Mouse (Mus musculus) inflammation-experienced regulatory T-cells, adult 6 months (primary cell): Measurements from ENCODE around the gene Gadl1. TPM values are rescaled to one million over a fixed set of nuclear protein-coding genes. Genes with fewer than 3 reads are reported as not detected.

ENCODE experiments used
- ATAC-seq: one replicate; pipeline ENCODE4 v1.8.0; 2017
- polyA plus RNA-seq, 3 experiments: library from polyadenylated mRNA; unstranded; fragments of 100-300 nt; shearing (Covaris generic); gene quantifications; one replicate each; pipeline ENCODE4 v1.2.1; 2017

Gene Gadl1
- polyA plus RNA-seq, 3 experiments from 2014 or later, result not detected

DNA sequence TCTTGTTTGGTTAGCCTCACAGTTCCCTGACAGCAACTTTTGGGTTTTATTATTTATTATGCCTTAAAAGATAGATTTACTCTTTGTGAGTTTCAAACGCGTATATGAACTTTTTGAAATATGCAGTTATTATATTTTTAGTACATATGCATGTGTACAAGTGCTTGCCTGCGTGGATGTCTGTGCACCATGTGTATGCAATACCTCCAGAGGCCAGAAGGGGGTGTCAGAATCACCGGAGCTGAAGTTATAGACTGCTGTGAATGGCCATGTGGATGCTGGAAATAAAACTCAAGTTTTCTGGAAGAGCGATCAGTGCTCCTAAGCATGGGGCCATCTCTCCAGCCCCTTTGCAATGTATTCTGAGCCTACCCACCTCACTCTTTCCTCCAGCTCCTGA, 28.7 kb downstream of the Gadl1 start:
- ATAC-seq, result no peak

DNA sequence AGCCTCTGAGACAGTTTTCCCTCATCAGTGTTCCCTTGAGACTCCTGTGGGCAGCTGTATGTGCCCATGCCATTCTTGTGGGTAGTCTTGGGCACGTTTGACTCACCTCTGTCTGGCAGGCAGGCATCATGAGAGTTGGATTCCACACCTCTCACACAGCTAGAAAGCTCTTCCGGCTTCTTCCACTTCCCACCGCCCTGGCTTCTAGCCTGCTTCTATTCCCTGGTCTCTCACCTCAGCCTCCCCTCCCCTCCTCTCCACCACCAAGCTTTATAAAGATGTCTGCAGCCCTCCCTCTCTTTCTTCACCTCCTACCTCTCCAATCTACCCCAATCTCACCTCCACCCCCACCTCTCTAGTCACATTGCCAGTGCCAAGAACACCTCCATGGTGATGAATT, 30.2 kb downstream of the Gadl1 start:
- no peak for ATAC-seq

DNA sequence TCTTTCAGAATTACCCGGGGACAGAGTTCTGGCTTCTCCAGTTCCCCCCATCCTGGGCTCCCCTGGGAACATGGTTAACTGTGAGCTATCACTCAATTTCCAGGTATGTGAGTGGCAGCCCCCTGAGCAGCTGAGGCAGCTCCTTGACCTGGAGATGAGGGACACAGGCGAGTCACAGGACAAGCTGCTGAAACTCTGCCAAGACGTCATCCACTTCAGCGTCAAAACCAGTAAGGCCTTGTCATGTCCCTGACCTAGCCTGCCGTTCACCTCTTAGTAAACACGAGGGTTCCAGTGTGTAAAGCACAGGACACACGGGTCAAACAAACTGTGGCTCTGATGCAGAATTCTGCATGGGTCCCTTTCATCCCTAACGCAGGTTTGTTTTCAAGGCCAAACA, 31.9 kb downstream of the Gadl1 start:
- ATAC-seq, result no peak

DNA sequence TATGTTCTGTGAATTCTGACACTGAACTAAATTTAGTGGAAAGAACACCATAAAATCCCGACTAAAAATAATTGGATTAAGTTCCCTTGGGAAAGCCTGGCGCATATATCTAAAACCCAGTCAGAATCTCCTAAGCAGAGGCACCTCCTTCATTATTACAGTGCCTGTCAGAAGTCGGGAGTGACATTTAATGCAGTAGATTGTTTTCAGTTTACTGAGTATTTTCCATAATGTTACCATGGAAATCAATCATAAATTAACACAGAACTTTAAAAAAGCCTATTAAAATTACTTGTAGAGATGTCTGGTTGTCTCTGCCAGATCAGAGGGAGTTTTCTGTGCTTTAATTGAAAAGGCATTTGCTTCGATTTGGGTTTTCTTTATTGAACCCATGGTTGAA, 33.2 kb downstream of the Gadl1 start:
- ATAC-seq, result no peak

DNA sequence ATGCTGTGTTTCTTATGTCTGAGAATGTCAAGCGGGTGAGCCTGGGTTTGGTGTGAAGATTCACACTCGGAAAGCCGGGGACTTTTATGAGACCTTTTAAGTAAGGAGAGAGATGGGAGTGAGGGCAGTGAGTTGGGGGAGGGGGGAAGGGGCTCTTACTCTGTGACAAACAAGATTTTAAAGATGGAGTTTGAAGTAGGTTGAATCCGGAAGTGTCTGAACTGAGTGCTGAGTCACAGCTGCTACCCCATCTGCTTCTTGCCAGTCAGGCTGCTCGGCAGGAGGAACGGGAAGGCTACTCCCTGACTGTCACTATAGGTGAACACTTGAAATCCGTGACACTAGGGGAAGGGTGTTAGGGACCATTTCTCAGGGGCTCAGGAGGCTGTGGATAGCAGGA, 33.7 kb downstream of the Gadl1 start:
- ATAC-seq, result no peak

DNA sequence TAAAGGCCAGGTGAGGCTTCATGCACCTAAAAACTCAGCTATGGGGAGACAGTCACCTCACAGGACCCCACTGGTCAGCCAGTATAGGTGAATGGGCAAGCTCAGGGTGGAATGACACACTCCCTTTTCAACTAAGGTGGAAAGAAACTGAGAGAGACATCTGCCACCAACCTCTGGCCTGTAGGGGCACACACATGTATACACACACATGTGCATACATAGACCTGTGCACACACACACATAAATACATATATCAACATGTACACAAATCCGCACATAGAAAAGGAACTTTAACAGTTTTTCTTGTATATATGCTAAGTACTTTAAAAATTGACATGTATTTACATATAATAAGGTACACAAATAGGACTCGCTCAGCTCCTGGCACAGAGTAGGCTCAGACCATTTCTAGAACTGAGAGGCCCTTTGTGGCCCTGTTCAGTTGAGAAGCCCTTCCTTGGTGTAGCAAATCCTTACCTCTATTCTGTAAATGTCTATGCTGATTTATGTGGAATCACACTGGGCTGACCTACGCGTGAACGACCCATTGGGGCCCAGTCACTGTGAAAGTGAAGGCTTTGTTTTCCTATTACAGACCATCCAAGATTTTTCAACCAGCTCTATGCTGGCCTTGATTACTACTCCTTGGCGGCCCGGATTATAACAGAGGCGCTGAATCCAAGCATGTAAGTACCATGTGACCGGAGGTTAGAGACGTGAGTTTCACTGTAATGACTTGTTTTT, 34.5 kb downstream of the Gadl1 start:
- no peak for ATAC-seq

DNA sequence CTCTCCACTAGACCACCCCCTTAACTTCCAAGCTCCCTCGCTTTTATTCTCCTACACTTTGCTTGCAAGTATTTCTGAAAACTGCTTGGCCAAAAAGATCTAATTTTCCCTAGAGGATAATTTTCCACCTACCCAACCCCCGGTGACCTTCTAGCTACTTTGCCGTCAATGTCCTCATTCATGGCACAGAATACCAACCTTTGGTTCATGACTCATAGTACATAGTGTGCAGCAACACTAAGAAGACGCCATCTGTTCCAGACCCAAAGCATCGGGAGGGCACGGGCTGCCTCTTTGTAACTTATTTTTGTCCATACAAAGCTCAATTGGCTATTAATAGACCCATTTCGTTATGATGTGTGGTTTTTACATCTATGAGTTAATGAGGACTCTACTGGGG, 55.8 kb downstream of the Gadl1 start:
- ATAC-seq, result no peak

DNA sequence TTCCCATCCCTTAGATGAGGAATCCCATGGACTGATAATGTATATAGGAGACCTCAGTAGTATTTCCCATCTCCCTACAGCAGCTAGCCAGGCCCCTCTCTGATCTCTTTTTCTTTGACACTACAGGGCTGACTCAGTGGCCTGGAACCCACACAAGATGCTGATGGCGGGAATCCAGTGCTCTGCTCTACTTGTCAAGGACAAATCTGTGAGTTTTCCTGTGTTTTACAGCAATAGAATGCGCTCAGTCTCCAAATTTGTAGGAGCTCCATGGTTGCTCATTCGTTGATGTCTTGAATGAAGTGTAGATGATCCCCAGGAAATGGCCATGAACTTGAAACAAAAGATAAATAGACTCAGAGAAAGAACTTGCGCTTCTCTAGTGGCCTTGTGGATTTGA, 56.9 kb downstream of the Gadl1 start:
- ATAC-seq, result no peak

DNA sequence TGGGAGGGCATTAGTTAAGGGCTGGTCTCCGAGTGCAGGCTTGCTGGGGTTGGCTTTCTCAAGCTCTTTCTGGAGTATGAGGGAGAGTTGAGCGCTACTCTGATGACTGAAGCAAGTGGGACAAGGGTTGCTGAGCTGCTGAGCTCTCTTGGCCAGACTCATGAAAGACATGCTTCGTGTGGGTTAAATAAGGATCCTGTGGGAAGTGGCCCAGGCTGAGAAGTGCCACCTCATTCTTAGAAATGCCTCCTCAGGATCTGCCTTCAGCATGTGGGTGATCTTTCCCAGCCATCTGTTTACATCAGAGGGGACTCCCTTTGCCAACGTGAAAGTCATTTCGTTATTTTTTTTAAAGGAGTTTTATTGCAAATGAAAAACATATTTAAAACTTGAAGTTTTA, 57.5 kb downstream of the Gadl1 start:
- no peak for ATAC-seq

DNA sequence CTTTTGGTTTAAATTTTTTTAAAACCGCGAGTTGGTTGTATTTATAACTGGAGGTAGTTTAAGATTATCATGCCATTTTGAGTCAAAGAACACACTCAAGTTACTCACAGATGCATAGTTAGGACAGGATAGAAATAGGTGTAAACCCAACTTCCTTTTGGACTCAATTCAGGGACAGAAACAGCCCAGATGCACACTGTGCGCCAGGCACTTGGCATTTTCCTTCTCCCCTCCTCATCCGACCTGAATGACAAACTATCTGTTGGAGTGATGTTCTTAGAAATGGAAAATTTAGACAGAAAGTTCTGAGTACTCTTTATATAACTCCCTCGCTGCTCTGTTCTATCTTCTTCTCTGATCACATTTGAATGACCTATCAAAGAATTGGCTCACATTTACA, 58.4 kb downstream of the Gadl1 start:
- ATAC-seq, result no peak

DNA sequence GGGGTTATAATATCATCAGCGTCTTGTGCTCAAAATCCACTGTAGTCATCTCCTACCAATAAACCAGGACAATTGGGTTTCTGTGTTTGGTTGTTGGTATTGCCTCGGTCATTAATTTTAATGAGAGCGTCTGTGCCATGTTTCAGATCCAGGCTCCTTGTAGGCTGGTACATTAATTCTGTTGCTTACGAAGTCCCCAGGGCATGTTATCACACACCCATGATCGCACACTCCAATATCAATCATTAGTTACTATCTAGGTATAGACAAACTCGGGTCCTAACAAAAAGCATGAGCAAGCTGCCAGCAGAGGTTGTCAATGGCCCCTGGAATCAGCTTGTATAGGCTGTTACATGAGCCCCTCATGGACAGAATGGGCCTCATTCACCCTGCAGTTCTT, 67.6 kb downstream of the Gadl1 start:
- no peak for ATAC-seq

DNA sequence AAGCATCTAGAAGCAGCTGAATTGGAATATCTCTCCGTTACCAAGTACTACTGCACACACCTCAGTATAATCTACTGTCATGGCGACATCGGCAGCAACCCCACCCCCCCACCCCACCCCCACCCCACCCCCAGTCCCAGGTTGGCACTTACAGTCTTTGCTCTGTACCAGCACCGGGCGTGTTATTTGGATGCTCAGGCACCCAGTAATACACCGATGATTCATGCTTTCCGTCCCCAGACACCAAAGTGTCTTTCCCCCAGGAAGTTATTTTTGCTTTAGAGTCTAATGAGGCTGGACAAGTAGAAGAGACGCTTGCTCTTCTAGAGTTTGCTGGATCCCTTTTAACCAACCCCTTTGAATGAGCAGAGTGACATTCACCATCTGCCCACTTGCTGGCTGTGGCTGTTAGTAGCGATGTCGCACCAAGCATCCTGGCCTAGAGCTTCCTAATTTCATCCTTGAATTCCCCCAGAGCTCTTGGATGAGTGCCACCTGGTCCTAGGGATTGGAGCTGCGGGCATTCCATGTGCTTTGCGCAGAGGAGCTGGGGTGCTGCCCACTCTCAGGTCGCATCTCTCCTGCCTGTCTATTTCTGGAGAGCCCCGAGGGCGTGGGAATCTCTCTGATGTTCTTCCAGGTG, 68.5 kb downstream of the Gadl1 start:
- ATAC-seq, result no peak

DNA sequence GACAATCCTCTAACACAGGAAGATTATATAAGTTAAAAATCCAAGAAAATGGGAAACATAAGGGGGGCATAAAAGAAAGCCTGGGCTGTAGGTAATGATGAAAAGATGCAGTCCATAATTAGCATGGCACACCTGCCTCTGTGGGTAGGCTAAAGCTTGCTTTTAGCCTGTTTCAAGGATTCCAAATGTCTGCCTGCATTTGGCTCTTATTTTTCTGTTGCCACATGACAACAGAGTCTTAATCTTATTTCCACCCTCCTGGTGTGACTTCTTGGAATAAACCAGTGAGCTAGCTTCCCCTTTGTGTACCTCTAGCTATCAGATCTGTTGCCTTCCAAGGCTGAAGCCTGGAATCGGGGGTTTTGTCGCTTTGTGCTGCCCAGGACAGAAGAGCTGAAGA, 69.2 kb downstream of the Gadl1 start:
- ATAC-seq, result no peak

DNA sequence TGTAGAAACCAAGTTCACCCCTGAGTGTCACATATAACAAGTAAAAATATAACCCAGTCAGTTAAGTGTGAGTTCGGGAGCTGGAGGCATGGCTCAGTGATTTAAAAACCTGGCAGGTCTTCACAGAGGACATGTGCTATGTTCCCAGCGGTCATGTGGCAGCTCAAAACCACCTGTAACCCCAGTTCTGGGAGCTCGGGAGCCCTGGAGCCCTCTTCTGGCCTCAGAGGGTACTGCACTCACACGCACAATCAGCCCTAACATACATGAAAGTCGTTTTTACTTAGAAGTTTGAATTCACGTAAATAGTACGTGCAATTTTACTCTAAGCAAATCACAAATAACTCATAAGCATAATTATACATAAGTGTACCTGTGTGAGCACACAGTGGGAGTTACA, 81.4 kb downstream of the Gadl1 start:
- ATAC-seq, result no peak

DNA sequence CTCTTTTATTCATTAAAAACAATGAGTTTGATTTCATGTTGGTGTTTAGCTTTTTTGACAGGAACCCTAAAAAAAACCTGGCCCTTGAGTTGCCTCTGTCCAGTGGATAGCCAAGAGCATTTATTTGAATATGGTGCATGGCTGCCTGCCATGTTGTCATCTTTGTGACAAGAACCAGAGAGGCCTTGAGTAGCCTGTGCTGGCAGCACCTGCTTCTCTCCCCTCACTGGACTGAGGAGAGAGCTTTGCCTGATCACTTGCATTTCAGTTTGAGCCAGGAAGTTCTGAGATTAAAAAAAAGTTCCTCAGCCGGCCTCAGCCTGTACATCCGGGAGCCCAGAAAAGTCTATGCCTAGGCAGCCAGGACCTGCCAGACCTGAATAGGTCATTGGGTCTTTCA, 85.5 kb downstream of the Gadl1 start:
- no peak for ATAC-seq

DNA sequence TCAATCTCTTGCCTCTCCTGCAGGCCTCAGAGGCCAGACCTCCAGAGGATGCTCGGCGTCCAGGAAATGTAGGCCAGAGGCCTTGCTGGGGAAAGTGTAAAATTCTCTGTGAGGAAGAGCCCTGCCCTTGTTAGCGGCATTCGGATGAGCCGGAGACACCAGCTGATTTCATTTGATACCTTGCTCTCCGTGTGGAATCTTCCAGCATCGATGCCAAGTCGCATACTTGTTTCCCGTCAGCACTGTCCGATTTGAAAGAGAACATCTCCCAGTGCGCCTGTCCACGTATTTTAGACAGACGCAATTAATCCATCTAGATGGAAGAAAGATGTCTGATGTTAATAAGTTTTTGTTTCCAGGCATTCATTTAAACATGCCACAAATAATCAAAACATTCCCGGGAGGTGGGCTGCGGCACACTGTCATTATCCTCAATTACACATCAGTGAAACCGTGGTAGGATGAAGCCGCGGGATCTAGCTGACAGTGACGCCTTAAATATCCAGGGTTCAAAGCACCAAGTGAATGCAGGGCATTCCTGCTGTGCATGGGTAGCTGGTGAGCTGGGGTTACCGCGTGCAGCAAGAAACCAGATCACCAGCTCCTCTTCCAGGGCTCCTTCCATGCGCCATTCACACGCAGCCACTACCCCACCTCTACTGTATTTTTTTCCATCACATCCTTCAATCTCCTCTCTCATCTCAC, 86.8 kb downstream of the Gadl1 start:
- no peak for ATAC-seq

DNA sequence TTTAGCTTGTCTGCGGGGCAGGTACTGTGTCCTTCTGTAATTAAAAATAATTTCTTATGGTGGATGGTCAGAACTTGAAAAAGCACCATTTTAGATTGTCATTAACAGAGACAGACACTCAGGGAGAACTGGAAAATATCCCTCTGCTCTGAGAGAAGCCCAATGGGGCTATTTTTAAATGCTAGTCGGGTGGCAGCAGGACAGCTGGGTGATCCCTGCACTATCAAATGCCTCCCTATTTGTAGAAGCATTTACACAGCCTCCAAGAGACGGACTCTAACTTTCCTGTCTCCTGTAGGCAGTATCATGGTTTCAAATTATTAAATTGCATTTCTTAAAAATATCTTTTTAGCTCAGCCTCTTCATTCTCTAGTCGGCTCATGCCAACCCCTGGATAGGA, 89.1 kb downstream of the Gadl1 start:
- ATAC-seq, result no peak

DNA sequence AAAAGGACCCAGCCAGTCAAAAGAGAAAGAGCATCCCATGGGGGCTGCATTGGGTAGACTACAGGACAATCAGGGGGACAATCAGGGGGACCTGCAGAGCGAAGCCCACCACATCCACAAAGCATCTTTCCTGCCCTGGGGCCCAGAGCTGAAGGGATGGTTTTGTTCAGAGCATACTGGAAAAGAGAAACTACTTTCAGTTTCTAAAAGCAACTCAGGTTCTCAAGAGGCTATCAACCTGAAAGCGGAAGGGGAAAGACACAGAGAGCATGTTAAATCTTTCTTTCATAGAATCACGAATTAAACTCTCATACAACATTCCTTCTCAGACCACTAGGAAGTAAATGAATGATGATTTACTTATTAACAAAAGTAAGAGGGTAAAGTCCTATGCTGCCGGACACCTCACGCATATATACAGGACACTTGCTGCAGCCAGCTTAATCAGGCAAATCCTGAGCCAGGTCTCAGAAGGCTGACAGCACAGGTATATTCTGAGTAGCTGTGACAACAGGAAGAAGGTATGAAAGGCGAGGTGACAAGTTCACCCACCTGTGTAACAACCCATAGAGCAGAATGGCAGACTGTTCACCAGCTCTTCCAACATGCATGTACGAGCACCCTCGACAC, 90.2 kb downstream of the Gadl1 start:
- ATAC-seq, result no peak

DNA sequence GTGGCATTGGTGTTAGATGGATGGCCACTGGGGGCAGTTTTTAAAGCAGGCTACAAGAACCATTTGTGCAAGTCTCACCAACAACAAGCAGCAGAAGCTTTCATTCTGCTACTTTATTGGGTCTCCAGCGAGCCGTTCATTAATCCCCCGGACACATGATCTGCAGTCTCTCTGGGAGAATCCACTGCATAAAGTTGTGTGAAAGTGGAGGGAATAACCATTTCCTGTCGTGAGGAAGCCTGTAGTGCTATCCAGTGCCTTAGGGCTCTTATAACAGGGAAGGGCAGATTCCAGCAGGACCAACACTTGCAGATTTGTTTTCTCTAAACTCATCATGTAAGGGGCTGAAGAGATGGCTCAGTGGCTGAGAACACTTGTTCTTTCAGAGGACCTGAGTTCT, 104.7 kb downstream of the Gadl1 start:
- no peak for ATAC-seq

DNA sequence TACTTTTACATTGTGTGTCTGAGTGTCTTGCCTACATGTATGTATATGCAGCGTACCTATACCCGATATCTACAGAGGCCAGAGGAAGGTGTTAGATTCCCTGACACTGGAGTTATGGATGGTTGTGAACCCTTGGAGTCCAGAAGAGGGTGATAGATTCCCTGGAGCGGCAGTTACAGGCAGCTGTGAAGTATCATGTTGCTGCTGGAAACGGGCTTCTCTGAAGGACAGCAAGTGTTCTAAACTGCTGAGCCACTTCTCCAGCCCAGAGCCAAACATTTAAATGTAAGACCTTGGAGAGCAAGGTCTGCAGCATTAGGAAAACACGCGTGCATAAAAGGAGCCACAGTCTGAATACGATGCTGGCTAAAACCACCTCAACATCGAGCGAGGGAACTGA, 107.0 kb downstream of the Gadl1 start:
- no peak for ATAC-seq

DNA sequence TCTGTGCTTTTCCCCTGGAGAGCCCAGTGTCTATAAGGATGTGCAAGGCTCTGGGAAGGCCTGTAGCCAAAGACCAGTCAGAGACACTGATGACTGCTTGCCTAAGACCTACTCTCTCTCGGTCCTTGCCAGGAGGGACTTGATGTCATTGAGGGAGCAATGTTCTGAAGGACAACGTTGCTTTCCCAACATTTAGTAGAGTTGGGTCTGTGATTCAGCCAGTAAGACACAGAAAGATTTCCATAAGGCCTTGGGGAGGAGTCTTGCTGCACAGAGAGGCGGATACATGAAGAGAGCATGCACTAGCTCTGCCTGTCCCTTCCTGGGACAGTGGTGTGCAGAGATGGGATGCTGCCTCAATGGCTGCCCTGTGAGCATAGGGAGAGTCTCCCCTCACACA, 107.8 kb downstream of the Gadl1 start:
- no peak for ATAC-seq

DNA sequence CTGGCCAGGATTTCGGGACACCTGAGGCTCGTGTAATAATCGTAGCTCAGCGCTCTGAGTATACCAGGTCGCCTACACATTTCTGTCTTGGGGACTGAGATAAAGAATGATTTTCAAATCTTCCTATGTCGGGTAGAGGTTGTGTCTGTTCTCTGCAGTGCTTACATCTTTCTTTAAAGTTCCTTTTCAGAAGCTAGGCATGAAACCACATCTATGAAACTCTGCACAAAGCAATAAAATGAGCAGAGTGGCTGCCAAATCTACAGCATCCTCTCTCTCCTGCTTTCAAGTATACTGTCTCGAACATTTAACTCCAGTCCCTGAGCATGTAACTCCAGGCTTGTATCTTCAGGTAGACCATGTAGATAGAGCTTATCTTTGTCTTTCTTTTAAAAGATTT, 109.3 kb downstream of the Gadl1 start:
- no peak for ATAC-seq

DNA sequence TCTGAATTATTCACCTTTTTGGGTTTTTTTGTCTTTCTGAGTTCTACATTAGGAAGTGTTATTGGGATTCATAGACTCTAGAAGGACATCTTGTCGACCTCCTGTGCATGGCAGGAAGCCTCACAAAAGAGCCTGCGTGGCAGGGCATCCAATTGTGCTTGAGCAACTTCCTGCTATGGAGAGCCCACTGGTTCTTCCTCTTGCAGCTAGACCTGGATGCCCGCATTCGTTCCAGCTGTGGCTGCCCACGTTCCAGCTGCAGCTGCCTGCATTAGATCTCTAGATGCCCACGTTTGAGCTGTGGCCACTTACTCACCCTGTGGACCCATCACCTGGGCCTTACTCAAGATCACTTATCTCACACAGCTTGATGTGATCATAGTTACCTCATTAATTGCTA, 116.1 kb downstream of the Gadl1 start:
- ATAC-seq, result no peak

DNA sequence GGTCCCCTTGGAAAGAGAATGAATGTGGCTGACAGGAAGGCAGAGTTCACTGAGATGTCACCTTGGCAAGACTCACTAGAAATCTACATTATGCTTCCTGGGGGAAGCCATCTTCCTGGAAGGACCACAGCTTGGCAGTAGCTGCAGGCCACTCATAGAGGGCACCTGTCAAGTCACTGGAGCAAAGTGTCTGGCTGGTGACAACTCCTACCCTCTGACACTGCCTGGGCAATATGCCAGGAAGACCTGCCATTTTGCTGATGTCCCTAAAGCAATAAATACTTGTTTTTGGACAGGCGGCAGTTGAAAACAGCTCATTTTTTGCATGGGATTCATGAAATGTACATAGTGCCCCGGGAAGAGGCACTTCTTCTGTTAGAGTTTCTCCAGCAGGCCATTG, 119.8 kb downstream of the Gadl1 start:
- ATAC-seq, result no peak
